Mouse (Mus musculus) liver, adult (tissue): ENCODE measurements around the gene Ccdc77.

Source experiments
- GATA4 ChIP-seq: IDR thresholded peaks from 2 replicates; pipeline ENCODE4 v1.6.1; 2014; ENCODE audit warnings: mild to moderate bottlenecking, low read length; ENCODE audit not compliant: insufficient replicate concordance

Ccdc77 gene

GRCm38 (mm10) chr6:120276874-120277449 lies 87.2 kb downstream of the Ccdc77 start:
- TF ChIP-seq GATA4, result no peak

- TF ChIP-seq GATA4, result no peak
Observed at GRCm38 (mm10) chr6:120275301-120275700, 88.9 kb downstream of the Ccdc77 start.

GRCm38 (mm10) chr6:120274887-120275286 lies 89.3 kb downstream of the Ccdc77 start:
- no peak for TF ChIP-seq GATA4
